Mouse (Mus musculus): Measurements from ENCODE around the gene Carmil3. TPM values are rescaled to one million over a fixed set of nuclear protein-coding genes. Genes with fewer than 3 reads are reported as not detected.

Gene Carmil3
- total and polyA plus RNA-seq, 3 experiments: 1.3 to 4.8 (median 2.0) TPM

GRCm38 (mm10) chr14:55511037-55511436 lies 20.6 kb downstream of the Carmil3 start:
- no peak for TF ChIP-seq CTCF (IDR thresholded peaks at IDR 0.05)
- TF ChIP-seq POLR2A (IDR thresholded peaks at IDR 0.05; ENCODE audit: insufficient read depth, low read depth, low read length): no peak
- no peak for TF ChIP-seq EP300 (IDR thresholded peaks at IDR 0.05; ENCODE audit: insufficient read depth, low read depth, low read length)
- no peak overlapping the region for H3K27ac ChIP-seq
- H3K4me3 ChIP-seq: no peak overlapping the region
- H3K36me3 ChIP-seq (ENCODE audit: control insufficient read depth, insufficient read depth, low read length): no peaks in the 10 kb centered on the region
- H3K9ac ChIP-seq (ENCODE audit: low read depth, low read length): no peak overlapping the region
- no peaks in the 10 kb centered on the region for H3K4me1 ChIP-seq (ENCODE audit: control insufficient read depth, insufficient read depth, low read length)
- no peaks in the 10 kb centered on the region; the same call in 1 of the 2 replicates for H3K27me3 ChIP-seq (ENCODE audit: control insufficient read depth, insufficient read depth, low read length)
- no peak for DNase-seq
- no peaks in the 10 kb centered on the region for H3K79me2 ChIP-seq (replicated peaks; ENCODE audit: control insufficient read depth, insufficient read depth, low read length)
- WGBS: 45% methylated on average over 7 of the region's 7 CpGs
- intact Hi-C loops (cut with DNase I): no loop called here

GRCm38 (mm10) chr14:55513927-55514326 lies 23.5 kb downstream of the Carmil3 start:
- H3K79me2 ChIP-seq (replicated peaks; ENCODE audit: control insufficient read depth, insufficient read depth, low read length): no peaks in the 10 kb centered on the region
- no peaks in the 10 kb centered on the region for H3K4me1 ChIP-seq (ENCODE audit: control insufficient read depth, insufficient read depth, low read length)
- TF ChIP-seq CTCF (IDR thresholded peaks at IDR 0.05) (no peak), EP300 (IDR thresholded peaks at IDR 0.05; ENCODE audit: insufficient read depth, low read depth, low read length) (no peak), POLR2A (IDR thresholded peaks at IDR 0.05; ENCODE audit: insufficient read depth, low read depth, low read length) (no peak)
- H3K27me3 ChIP-seq (ENCODE audit: control insufficient read depth, insufficient read depth, low read length): no peaks in the 10 kb centered on the region; the same call in 1 of the 2 replicates
- H3K27ac ChIP-seq: no peak overlapping the region
- no peak for DNase-seq
- no peak overlapping the region for H3K4me3 ChIP-seq
- intact Hi-C loops (cut with DNase I): no loop called here
- H3K9ac ChIP-seq (ENCODE audit: low read depth, low read length): no peak overlapping the region
- no peaks in the 10 kb centered on the region for H3K36me3 ChIP-seq (ENCODE audit: control insufficient read depth, insufficient read depth, low read length)
- 38% methylated on average over 10 of the region's 10 CpGs for WGBS

GRCm38 (mm10) chr14:55515846-55516245 lies 25.4 kb downstream of the Carmil3 start:
- H3K27me3 ChIP-seq (ENCODE audit: control insufficient read depth, insufficient read depth, low read length): peaks cover 5% of the 10 kb centered on the region
- H3K79me2 ChIP-seq (replicated peaks; ENCODE audit: control insufficient read depth, insufficient read depth, low read length): no peaks in the 10 kb centered on the region
- intact Hi-C loops (cut with DNase I): no loop called here
- H3K27ac ChIP-seq: no peak overlapping the region
- H3K4me3 ChIP-seq: no peak overlapping the region
- no peak for DNase-seq
- 79% methylated on average over 4 of the region's 4 CpGs for WGBS
- H3K36me3 ChIP-seq (ENCODE audit: control insufficient read depth, insufficient read depth, low read length): no peaks in the 10 kb centered on the region
- H3K9ac ChIP-seq (ENCODE audit: low read depth, low read length): no peak overlapping the region
- H3K4me1 ChIP-seq (ENCODE audit: control insufficient read depth, insufficient read depth, low read length): no peaks in the 10 kb centered on the region
- TF ChIP-seq EP300 (IDR thresholded peaks at IDR 0.05; ENCODE audit: insufficient read depth, low read depth, low read length) (no peak), CTCF (IDR thresholded peaks at IDR 0.05) (no peak), POLR2A (IDR thresholded peaks at IDR 0.05; ENCODE audit: insufficient read depth, low read depth, low read length) (no peak)

- no peak overlapping the region for H3K4me3 ChIP-seq
- no peaks in the 10 kb centered on the region for H3K36me3 ChIP-seq (ENCODE audit: control insufficient read depth, insufficient read depth, low read length)
- no peaks in the 10 kb centered on the region for H3K79me2 ChIP-seq (replicated peaks; ENCODE audit: control insufficient read depth, insufficient read depth, low read length)
- H3K4me1 ChIP-seq (ENCODE audit: control insufficient read depth, insufficient read depth, low read length): no peaks in the 10 kb centered on the region
- intact Hi-C loops (cut with DNase I): no loop called here
- H3K9ac ChIP-seq (ENCODE audit: low read depth, low read length): no peak overlapping the region
- 77% methylated on average over 2 of the region's 2 CpGs for WGBS
- TF ChIP-seq CTCF (IDR thresholded peaks at IDR 0.05): no peak
- TF ChIP-seq EP300 (IDR thresholded peaks at IDR 0.05; ENCODE audit: insufficient read depth, low read depth, low read length): no peak
- TF ChIP-seq POLR2A (IDR thresholded peaks at IDR 0.05; ENCODE audit: insufficient read depth, low read depth, low read length): no peak
- no peak overlapping the region for H3K27ac ChIP-seq
- H3K27me3 ChIP-seq (ENCODE audit: control insufficient read depth, insufficient read depth, low read length): peaks cover 10% of the 10 kb centered on the region
- no peak for DNase-seq
These were observed 28.4 kb downstream of the Carmil3 start for GRCm38 (mm10) chr14:55518897-55519296.

GRCm38 (mm10) chr14:55519604-55520003 lies 29.2 kb downstream of the Carmil3 start:
- 58% methylated on average over 4 of the region's 4 CpGs for WGBS
- Histone ChIP-seq H3K27me3 (ENCODE audit: control insufficient read depth, insufficient read depth, low read length) (peaks cover 10% of the 10 kb centered on the region), H3K4me1 (ENCODE audit: control insufficient read depth, insufficient read depth, low read length) (no peaks in the 10 kb centered on the region), H3K79me2 (replicated peaks; ENCODE audit: control insufficient read depth, insufficient read depth, low read length) (no peaks in the 10 kb centered on the region), H3K36me3 (ENCODE audit: control insufficient read depth, insufficient read depth, low read length) (no peaks in the 10 kb centered on the region), H3K9ac (ENCODE audit: low read depth, low read length) (no peak overlapping the region), H3K4me3 (no peak overlapping the region), H3K27ac (no peak overlapping the region)
- DNase-seq: no peak
- intact Hi-C loops (cut with DNase I): no loop called here
- TF ChIP-seq CTCF (IDR thresholded peaks at IDR 0.05): peak; percentile 10; the same call in 1 of the 2 replicates
- no peak for TF ChIP-seq EP300 (IDR thresholded peaks at IDR 0.05; ENCODE audit: insufficient read depth, low read depth, low read length)
- TF ChIP-seq POLR2A (IDR thresholded peaks at IDR 0.05; ENCODE audit: insufficient read depth, low read depth, low read length): no peak

- Histone ChIP-seq H3K9ac (ENCODE audit: low read depth, low read length) (peak overlapping the region; percentile 41), H3K36me3 (ENCODE audit: control insufficient read depth, insufficient read depth, low read length) (no peaks in the 10 kb centered on the region), H3K79me2 (replicated peaks; ENCODE audit: control insufficient read depth, insufficient read depth, low read length) (no peaks in the 10 kb centered on the region), H3K27ac (no peak overlapping the region), H3K27me3 (ENCODE audit: control insufficient read depth, insufficient read depth, low read length) (peaks cover 10% of the 10 kb centered on the region), H3K4me1 (ENCODE audit: control insufficient read depth, insufficient read depth, low read length) (no peaks in the 10 kb centered on the region), H3K4me3 (peak overlapping the region; percentile 45)
- WGBS: 2% methylated on average over 58 of the region's 61 CpGs
- 0 out of 2 replicates have a peak, but pooled peaks have one; percentile 6 for TF ChIP-seq CTCF (IDR thresholded peaks at IDR 0.05)
- TF ChIP-seq POLR2A (IDR thresholded peaks at IDR 0.05; ENCODE audit: insufficient read depth, low read depth, low read length): no peak
- no peak for TF ChIP-seq EP300 (IDR thresholded peaks at IDR 0.05; ENCODE audit: insufficient read depth, low read depth, low read length)
- peak in 1 of 2 experiments; percentile 18 for DNase-seq
- intact Hi-C loops (cut with DNase I): no loop called here
These were observed 30.3 kb downstream of the Carmil3 start for GRCm38 (mm10) chr14:55520451-55521361.

All from heart, adult 2 months (tissue).